Mouse (Mus musculus) myocyte (in vitro differentiated cells): ENCODE data around the gene Tdp1. TPM values are rescaled to one million over a fixed set of nuclear protein-coding genes. Genes with fewer than 3 reads are reported as not detected.
"Not testable (repeated sequence)": the region's sequence is repeated elsewhere in the genome, so short reads cannot be mapped to it uniquely, and the experiment has no call there.

Source experiments
- H3K27me3 ChIP-seq: one replicate; pipeline ENCODE4 v1.6.1; 2011; ENCODE audit not compliant: control insufficient read depth, insufficient read depth, insufficient read length
- H3K36me3 ChIP-seq: one replicate; pipeline ENCODE4 v1.6.1; 2011; ENCODE audit not compliant: control insufficient read depth, insufficient read depth
- H3K4me2 ChIP-seq: one replicate; pipeline ENCODE4 v1.6.1; 2011; ENCODE audit warnings: low read depth, control low read depth
- H3K4me3 ChIP-seq: one replicate; pipeline ENCODE4 v1.5.1; 2011; ENCODE audit warnings: mild to moderate bottlenecking, control low read depth, moderate library complexity
- H3K79me2 ChIP-seq: one replicate; pipeline ENCODE4 v1.6.1; 2011; ENCODE audit not compliant: control insufficient read depth, insufficient read depth
- H3ac ChIP-seq: one replicate; pipeline ENCODE4 v1.6.1; 2011; ENCODE audit not compliant: control insufficient read depth, insufficient read length
- CEBPB ChIP-seq: IDR thresholded peaks from 2 replicates; pipeline ENCODE4 v1.6.1; 2011; ENCODE audit warnings: mild to moderate bottlenecking, moderate library complexity; ENCODE audit not compliant: poor library complexity, insufficient read depth, severe bottlenecking
- E2F4 ChIP-seq: IDR thresholded peaks from one replicate; pipeline ENCODE4 v1.6.1; 2011; ENCODE audit warnings: mild to moderate bottlenecking, control low read depth, moderate library complexity; ENCODE audit not compliant: insufficient read depth
- MAX ChIP-seq: IDR thresholded peaks from one replicate; pipeline ENCODE4 v1.6.1; 2011; ENCODE audit warnings: low read depth, mild to moderate bottlenecking, control low read depth
- MYOD1 ChIP-seq, 3 experiments: IDR thresholded peaks; one replicate each; pipeline ENCODE4 v1.6.1; 2011; ENCODE audit warnings: control low read depth in 2 of 3, low read depth in 2 of 3, mild to moderate bottlenecking in 2 of 3, moderate library complexity in 1 of 3; ENCODE audit not compliant: insufficient read length in 2 of 3, control insufficient read depth in 1 of 3
- MYOG ChIP-seq, 3 experiments: IDR thresholded peaks; one replicate each; pipeline ENCODE4 v1.6.1; 2011; ENCODE audit warnings: control low read depth in 2 of 3, low read depth in 2 of 3, mild to moderate bottlenecking in 2 of 3; ENCODE audit not compliant: insufficient read length in 2 of 3, control insufficient read depth in 1 of 3, insufficient read depth in 1 of 3
- POLR2A ChIP-seq: IDR thresholded peaks from one replicate; pipeline ENCODE4 v1.6.1; 2011; ENCODE audit warnings: low read depth, mild to moderate bottlenecking, control low read depth, moderate library complexity; ENCODE audit not compliant: insufficient read length
- POLR2AphosphoS2 ChIP-seq: IDR thresholded peaks from one replicate; pipeline ENCODE4 v1.6.1; 2011; ENCODE audit warnings: low read depth, control low read depth; ENCODE audit not compliant: insufficient read length
- REST ChIP-seq: IDR thresholded peaks from one replicate; pipeline ENCODE4 v1.6.1; 2011; ENCODE audit warnings: mild to moderate bottlenecking, control low read depth, moderate library complexity; ENCODE audit not compliant: insufficient read depth, insufficient read length
- SRF ChIP-seq: IDR thresholded peaks from one replicate; pipeline ENCODE4 v1.6.1; 2011; ENCODE audit warnings: low read depth; ENCODE audit not compliant: control insufficient read depth, insufficient read length
- TCF12 ChIP-seq: IDR thresholded peaks from one replicate; pipeline ENCODE4 v1.6.1; 2011; ENCODE audit warnings: mild to moderate bottlenecking, control low read depth; ENCODE audit not compliant: poor library complexity, insufficient read depth, severe bottlenecking
- TCF3 ChIP-seq: IDR thresholded peaks from one replicate; pipeline ENCODE4 v1.6.1; 2011; ENCODE audit warnings: low read depth, control low read depth; ENCODE audit not compliant: insufficient read length
- USF1 ChIP-seq: IDR thresholded peaks from one replicate; pipeline ENCODE4 v1.6.1; 2011; ENCODE audit warnings: low read depth, mild to moderate bottlenecking, control low read depth, moderate library complexity
- polyA plus RNA-seq: library from polyadenylated mRNA; unstranded; fragments of >200 nt; fragmentation: generic; extraction: Trizol; gene quantifications from one replicate; pipeline ENCODE4 v1.2.1, GENCODE M21; 2012; ENCODE audit warnings: missing spikeins

The Tdp1 gene
- polyA plus RNA-seq, 1 experiment, result 32.2 TPM

DNA sequence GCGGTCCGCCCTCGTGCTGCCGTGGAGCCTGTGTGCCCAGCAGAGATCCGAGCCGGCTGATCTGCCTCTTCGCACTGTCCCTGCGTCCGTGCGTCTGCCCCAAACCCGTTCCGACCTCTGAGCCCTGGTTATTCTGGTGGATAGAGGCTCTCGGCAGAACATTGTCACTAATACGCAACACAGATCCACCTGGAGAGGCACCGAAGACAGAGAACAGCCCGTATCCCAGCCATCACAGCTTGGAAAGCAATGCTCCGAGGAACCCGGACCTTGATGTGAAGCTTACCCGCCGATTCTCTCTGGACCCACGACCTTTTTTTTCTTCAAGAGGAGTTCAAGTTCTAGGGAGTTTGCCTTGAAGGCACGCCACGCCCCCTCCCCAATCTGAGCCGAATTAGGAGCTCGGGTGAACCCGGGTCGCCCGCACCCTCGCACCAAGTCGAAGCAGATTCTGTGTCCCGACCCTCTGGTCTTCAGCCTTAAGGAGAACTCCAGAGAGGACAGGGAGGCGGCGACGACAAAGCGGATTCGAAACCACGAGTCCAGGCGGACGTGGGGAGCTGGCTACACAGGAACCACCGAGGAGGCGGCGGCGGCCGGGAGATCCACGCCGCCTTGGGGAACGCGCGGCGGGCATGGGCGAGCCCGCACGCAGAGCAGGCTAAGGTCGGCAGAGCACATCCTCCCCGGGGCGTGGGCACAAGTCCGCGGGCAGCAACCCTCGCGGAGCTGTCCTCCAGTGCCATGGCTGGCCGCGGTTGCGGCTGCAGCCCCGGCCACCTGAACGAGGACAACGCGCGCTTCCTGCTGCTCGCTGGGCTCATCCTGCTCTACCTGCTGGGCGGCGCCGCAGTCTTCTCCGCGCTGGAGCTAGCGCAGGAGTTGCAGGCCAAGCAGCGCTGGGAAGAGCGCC lies 81.1 kb downstream of the Tdp1 start:
- TF ChIP-seq MYOG (IDR thresholded peaks at IDR 0.05; ENCODE audit: control insufficient read depth in 1 of 3, insufficient read depth in 1 of 3, insufficient read length in 2 of 3, low read depth in 2 of 3) (peak in 1 of 3 experiments; percentile 1), E2F4 (no peak)
- H3K4me2 ChIP-seq, result peak overlapping the region; percentile 65
- peak overlapping the region; percentile 28 for H3ac ChIP-seq
- peaks cover 50% of the 10 kb centered on the region for H3K27me3 ChIP-seq
- H3K36me3 ChIP-seq, result no peaks in the 10 kb centered on the region
- H3K79me2 ChIP-seq, result no peaks in the 10 kb centered on the region
- peak overlapping the region; percentile 9 for H3K4me3 ChIP-seq

DNA sequence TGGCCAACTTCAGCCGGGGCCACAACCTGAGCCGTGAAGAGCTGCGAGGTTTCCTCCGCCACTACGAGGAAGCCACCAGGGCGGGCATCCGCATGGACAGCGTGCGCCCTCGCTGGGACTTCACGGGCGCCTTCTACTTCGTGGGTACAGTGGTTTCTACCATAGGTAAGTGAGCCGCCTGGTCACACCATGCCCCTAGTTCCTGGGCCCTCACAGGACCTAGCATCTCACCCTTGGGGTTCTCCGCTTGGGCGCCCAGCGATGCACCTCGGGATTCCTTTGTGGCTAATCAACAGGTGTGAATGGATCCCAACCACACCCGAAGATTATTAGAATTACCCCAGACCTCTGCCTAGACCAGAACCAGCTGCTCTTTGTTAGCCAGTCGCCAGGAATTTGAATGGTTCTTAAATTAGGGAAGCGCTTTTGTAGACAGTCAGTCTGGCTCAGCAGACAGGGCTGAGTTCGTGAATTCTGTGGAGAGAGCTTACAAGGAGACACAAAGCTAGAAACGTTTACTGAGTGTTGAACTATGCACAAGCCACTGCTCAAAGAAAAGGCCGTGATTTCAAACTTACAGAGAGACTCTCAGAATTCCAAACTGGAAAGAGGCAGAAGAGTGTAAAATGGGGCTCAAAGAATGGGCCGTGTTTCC lies 81.9 kb downstream of the Tdp1 start:
- Histone ChIP-seq H3ac (peak overlapping the region; percentile 28), H3K79me2 (no peaks in the 10 kb centered on the region), H3K4me2 (peak overlapping the region; percentile 65), H3K4me3 (peak overlapping the region; percentile 9), H3K27me3 (peaks cover 55% of the 10 kb centered on the region), H3K36me3 (no peaks in the 10 kb centered on the region)
- TF ChIP-seq MYOD1 (IDR thresholded peaks at IDR 0.05; ENCODE audit: control insufficient read depth in 1 of 3, insufficient read length in 2 of 3, low read depth in 2 of 3), result no peak
- no peak for TF ChIP-seq POLR2AphosphoS2
- no peak for TF ChIP-seq USF1
- peak in 2 of 3 experiments; percentile 48 to 51 for TF ChIP-seq MYOG (IDR thresholded peaks at IDR 0.05; ENCODE audit: control insufficient read depth in 1 of 3, insufficient read depth in 1 of 3, insufficient read length in 2 of 3, low read depth in 2 of 3)
- no peak for TF ChIP-seq E2F4
- TF ChIP-seq TCF12, result peak; percentile 44

- TF ChIP-seq CEBPB, result no peak
- TF ChIP-seq MYOG (IDR thresholded peaks at IDR 0.05; ENCODE audit: control insufficient read depth in 1 of 3, insufficient read depth in 1 of 3, insufficient read length in 2 of 3, low read depth in 2 of 3), result peak in 1 of 3 experiments; percentile 29
- no peaks in the 10 kb centered on the region for H3K79me2 ChIP-seq
- peak overlapping the region; percentile 9 for H3K4me3 ChIP-seq
- no peak overlapping the region for H3ac ChIP-seq
- H3K4me2 ChIP-seq, result peak overlapping the region; percentile 65
- H3K27me3 ChIP-seq, result peaks cover 62% of the 10 kb centered on the region
- no peaks in the 10 kb centered on the region for H3K36me3 ChIP-seq
These were observed 82.6 kb downstream of the Tdp1 start for GRCm38 (mm10) chr12:99966881-99967363.

DNA sequence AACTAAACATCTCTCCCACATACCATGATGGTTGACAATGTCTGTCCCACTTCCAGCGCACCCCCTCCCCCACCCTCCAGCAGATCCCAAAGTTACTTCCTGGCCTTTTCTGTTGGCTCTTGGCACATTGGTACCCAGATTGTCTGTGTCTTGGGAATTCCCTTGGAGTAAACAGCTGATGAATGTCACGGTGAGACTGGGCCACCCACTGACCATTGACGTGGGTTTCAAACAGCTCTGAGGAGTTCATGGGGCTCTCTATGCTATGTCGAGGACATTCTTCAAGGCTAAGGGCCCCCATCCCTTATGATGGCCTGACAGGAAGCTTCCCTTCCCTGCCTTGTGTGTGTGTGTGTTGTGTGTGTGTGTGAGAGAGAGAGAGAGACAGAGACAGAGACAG lies 85.6 kb downstream of the Tdp1 start:
- no peak overlapping the region for H3ac ChIP-seq
- no peaks in the 10 kb centered on the region for H3K79me2 ChIP-seq
- H3K4me2 ChIP-seq, result no peak overlapping the region
- TF ChIP-seq MAX (no peak), MYOG (IDR thresholded peaks at IDR 0.05; ENCODE audit: control insufficient read depth in 1 of 3, insufficient read depth in 1 of 3, insufficient read length in 2 of 3, low read depth in 2 of 3) (no peak), MYOD1 (IDR thresholded peaks at IDR 0.05; ENCODE audit: control insufficient read depth in 1 of 3, insufficient read length in 2 of 3, low read depth in 2 of 3) (no peak), TCF3 (no peak), REST (no peak), SRF (no peak), TCF12 (no peak), POLR2AphosphoS2 (no peak), CEBPB (no peak), USF1 (no peak), E2F4 (no peak), POLR2A (no peak)
- no peak overlapping the region for H3K4me3 ChIP-seq
- no peaks in the 10 kb centered on the region for H3K36me3 ChIP-seq
- peaks cover 56% of the 10 kb centered on the region for H3K27me3 ChIP-seq

- not testable (repeated sequence) for H3K4me2 ChIP-seq, H3ac ChIP-seq, H3K36me3 ChIP-seq, H3K4me3 ChIP-seq, H3K79me2 ChIP-seq
- H3K27me3 ChIP-seq, result peaks cover 42% of the 10 kb centered on the region
These were observed 87.0 kb downstream of the Tdp1 start for GRCm38 (mm10) chr12:99971205-99971894.
